Mouse (Mus musculus): ENCODE results near the gene Sprtn.

The Sprtn gene

GRCm38 (mm10) chr8:124905482-124905881, 7.8 kb downstream of the Sprtn start:
- no peak for DNase-seq

GRCm38 (mm10) chr8:124909936-124910335, 12.2 kb downstream of the Sprtn start:
- no peak for DNase-seq

DNA sequence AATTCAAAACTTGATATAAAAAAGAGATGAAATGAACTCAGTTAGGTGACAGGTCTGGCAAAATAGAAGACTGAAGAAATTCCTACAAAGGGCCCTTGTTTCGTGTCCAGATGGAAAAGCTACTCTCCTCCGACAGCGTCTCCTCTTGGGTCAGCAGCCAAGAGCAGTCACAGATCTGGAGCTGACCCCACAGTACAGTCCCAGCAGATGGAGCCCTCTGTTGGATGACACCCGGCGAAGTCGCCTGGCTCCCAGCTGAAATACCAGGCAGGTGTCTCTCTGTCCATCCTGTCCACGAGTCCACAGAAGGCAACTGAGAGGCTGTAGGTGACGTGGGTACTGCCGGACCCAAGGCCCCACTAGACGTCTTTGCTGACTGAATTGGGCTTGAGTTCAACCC, 12.7 kb downstream of the Sprtn start:
- no peak for DNase-seq

- peak; percentile 17 for DNase-seq
Observed at GRCm38 (mm10) chr8:124911938-124912872, 14.5 kb downstream of the Sprtn start.

DNA sequence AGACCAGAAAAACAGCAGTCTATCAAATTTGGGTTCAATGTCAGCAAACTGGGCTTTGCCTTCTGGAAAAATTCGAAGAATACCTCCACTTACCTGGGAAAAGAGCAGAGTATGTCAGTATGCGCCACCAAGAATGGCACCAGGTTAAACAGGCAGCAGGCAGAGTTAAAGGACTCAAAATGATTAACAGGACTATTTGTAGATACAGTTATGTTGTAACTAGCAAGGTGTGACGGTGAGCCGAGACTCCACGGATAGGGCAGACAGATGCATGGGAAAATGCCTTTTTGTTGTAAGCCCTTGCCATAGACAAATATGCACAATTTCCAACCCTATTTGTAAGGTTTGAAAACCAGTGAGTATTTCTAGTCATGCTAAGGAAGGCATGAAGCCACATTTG, 16.4 kb downstream of the Sprtn start:
- DNase-seq: no peak

DNA sequence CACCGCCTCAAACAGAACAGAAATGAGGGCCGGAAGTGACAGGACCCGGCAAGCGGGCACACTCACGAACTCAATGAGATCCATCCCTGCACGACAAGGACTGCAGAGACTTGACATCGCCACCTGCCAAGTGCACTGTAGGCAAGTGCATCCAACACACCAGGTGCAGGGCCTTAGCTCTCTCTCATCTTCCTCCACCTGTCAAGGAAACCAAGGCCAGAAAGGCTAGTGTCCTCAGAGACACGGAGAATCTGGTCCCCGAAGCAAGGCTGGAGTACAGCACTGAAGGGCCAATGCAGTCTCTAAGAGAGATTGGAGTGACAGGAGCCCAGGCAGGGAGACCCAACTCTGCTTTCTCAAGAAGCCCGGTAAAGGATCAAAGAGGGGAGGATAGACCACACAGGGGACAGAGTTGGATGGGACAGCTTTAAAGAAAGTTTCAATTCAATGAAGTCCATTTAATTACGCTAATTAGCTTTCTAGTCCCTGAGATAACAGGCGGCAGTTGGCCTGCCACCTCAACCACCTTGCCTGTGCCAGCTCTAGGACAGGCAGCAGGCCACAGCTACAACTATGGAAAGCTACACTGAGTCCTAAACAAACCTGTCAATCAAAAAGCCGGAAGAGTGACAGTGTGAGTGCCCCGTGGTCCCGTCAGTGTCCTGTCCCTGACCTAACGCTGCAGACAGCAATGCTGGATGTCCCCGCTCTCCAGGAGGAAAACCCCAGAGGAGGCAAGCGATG, 20.2 kb downstream of the Sprtn start:
- no peak for DNase-seq

DNA sequence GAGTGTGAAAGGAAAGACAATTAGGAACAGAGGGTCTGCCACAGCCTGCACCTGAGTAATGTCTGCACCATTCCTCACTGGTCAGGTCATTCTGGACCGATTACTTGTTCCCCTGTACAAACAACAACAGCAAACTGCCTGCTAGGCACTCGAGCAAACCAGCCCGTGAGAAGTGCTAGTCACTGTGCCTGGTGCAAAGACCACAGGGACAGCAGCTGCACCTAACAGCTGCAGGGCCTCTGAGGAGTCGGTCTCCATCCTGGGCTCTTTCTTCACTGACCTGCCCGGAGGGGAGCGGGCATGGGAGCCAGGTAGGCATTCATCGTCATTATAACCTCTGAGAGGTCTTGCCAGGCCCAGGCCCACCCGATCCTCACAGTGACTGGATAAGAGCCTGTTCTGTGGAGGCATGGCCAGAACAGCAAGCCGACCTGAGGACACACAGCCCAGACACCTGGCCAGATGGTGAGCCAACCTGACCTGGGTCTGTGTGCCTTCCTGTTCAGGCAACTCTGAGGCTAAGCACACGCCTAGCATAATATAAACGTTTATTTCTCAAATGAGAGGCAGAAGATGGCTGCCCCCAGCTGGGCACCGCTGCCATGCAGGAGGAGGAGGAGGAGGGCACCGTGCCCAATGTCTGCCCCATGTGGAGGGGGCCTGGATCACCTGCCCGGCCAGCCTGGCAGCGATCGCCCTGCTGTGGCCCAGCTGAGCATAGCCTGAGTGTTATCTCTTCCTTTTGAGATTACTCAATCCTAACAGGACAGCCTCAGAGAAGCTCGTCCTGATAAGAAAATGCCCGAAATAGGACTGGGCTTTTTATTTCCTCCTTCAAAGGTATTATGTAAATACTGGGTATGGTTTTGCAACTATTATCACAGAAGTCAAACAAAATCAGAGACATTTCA, 23.9 kb downstream of the Sprtn start:
- peak; percentile 41 for DNase-seq

GRCm38 (mm10) chr8:124922490-124923089, 24.9 kb downstream of the Sprtn start:
- no peak for DNase-seq

- peak; percentile 35 for DNase-seq
Observed at GRCm38 (mm10) chr8:124923971-124924652, 26.4 kb downstream of the Sprtn start.

DNA sequence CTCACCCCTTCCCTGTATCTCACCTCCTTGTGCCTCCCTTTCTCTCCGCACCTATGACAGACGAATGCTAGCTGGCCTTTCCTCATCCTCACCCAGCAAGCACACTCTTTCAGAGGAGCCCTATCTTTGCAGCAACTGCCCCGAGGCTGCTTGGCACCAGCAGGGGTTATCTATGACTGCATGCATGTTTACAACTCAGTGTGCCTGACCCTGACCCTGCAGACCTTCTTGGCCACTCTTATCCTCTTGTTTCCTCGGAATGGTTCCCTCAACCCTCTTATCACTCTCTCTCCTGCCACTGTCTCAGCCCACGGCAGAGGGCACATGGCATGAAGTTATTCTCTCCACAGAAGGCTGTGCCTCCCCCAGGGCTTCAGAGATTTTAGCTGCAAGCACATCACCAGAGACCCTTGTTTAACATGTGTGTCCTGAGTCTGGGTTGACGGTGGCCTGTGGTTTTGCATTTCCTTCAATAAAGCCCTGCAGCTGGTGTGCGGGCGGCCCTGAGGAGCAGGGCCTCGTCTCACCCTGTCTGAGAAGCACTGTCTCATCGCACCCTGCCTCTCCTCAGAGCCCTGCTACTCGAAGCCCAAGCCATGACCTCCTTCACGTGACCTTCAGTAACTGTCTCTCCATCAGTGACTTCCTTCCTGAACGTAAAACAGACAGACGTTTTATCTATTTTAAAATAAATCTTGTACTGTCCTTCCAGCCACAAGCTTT, 28.0 kb downstream of the Sprtn start:
- no peak for DNase-seq

- peak; percentile 67 for DNase-seq
Observed at GRCm38 (mm10) chr8:124926351-124926771, 28.7 kb downstream of the Sprtn start.

DNA sequence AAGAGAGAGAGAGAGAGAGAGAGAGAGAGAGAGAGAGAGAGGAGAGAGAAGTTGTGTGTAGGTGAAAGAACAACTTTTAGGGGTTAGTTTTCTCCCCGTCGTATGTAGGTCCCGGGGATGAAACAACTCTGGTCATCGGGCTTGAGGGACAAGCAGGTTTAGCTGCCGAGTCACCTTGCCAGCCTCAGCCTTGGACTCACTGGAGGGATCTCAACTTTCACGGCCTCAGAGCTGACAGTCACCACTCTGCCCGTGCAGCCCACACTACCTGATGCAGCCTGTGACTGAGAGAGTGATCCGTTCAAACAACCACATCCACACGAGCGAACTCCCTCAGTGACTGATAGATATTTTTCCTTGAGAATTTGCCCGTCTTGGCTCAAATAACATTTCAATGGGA, 31.3 kb downstream of the Sprtn start:
- no peak for DNase-seq

GRCm38 (mm10) chr8:124930086-124930485, 32.4 kb downstream of the Sprtn start:
- no peak for DNase-seq

DNA sequence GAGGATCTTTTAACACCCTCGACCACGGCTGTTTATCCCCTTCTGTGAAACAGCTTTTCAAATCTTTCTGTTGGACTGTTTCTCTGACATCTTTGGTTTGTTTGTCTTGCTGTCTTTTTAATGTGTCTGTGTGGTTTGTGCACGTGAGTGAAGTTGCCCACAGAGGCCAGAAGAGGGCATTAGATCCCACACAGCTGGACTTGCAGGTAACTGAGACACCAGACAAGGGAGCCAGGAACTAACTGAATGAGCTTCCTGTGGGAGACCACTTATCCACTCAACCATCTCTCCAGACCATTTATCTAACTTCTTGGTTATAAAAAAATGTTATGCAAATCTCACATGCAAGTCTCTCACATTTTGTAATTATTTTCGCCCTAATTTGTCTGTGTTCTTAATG, 33.0 kb downstream of the Sprtn start:
- DNase-seq: no peak

DNA sequence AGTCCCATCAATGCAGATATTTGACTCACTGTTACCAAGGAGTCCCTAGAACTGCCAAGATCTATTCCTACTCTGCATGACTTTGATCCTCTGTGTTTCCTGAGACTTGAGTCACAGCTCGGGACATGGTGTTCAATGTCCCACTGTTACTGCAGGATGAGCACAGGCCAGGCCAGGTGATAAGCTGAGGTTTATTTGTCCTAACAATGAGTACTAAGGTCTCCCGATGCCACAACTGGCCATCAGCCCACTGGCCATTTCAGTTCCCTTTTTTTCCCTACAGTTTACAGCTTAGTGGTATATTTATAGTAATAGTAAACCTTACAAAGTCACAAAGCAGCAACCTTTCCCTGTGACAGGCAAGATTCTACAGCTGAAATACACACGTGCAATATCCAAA, 34.7 kb downstream of the Sprtn start:
- no peak for DNase-seq

GRCm38 (mm10) chr8:124935116-124935515, 37.4 kb downstream of the Sprtn start:
- no peak for DNase-seq

- DNase-seq: no peak
Observed at GRCm38 (mm10) chr8:124936699-124937098, 39.0 kb downstream of the Sprtn start.

DNA sequence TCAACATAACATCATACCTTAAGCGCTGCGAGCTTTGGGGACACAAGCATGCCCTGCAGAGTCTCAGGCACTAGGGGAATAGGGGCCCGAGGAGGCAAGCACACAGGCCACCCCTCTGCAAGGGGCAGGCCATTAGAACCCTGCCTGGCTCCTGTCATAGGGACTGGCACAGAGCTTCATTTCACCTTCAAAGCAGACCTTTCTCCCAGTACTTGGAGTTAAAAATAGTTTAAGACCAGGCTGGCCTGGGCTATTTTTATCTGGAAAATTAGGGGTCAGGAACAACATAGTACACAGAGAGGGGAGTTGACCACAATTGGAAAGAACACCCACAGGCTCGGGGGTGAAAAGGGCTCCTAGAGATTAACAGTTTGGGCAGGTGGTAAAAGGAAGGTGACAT, 39.6 kb downstream of the Sprtn start:
- DNase-seq: no peak

- no peak for DNase-seq
Observed at GRCm38 (mm10) chr8:124943801-124944200, 46.1 kb downstream of the Sprtn start.

DNA sequence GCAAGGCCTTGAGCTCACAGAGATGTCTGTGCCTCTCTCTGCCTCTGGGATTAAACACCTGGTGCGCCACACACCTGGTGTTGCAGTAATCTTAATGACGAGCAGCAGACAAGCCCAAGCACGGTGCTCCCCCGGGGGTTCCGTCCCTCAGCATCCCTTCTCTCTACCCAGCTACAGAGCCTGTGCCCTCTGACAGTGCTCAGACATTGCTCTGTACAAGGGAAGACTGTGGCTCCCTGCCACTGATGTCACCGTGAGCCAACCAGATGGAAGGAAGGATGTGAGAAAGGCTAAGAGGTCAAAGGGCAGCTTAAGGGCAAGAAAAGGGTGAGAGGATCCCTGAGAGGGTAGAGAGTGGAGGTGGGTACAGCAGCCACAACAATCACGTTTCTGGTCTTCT, 46.7 kb downstream of the Sprtn start:
- no peak for DNase-seq
